Mouse (Mus musculus): Measurements from ENCODE around the gene H2-T23. TPM values are rescaled to one million over a fixed set of nuclear protein-coding genes. Genes with fewer than 3 reads are reported as not detected.

Gene H2-T23
- polyA plus RNA-seq, 1 experiment from 2014 or later, result 3.4 TPM

DNA sequence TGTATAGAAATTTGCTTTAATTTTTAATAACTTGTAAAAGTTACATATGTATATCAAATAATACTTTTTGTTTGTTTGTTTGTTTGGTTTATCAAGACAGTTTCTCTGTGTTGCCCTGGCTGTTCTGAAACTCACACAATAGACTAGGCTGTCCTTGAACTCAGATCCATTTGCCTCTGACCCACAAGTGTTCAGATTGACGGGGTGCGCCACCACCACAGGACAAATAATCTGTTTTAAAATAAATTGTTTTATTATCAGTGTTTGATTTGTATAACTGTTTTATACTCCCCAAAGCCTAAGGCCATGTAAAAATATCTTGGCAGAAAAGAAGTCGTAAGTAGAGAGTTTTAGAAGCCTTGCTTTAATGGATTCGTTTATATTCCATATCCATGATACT lies 5.0 kb downstream of the H2-T23 start:
- no peak for ATAC-seq (replicated peaks; ENCODE audit: low FRiP score)
- H3K4me2 ChIP-seq (ENCODE audit: low read depth, low read length, severe bottlenecking), result no peak overlapping the region
- no peaks in the 10 kb centered on the region for H3K9me3 ChIP-seq (ENCODE audit: control insufficient read depth, low read length)
- H3K36me3 ChIP-seq (ENCODE audit: control insufficient read depth, insufficient read depth, low read length), result no peaks in the 10 kb centered on the region
- DNase-seq (ENCODE audit: low spot score), result no peak
- H3K4me1 ChIP-seq (replicated peaks; ENCODE audit: control insufficient read depth, insufficient read depth, low read length), result peaks cover 2% of the 10 kb centered on the region; the same call in 1 of the 2 replicates
- WGBS, result 94% methylated on average over 4 of the region's 4 CpGs
- no peaks in the 10 kb centered on the region for H3K27me3 ChIP-seq (ENCODE audit: control insufficient read depth, insufficient read depth, low read length)
- no peak overlapping the region for H3K9ac ChIP-seq (ENCODE audit: low read length)
- no peak overlapping the region for H3K27ac ChIP-seq (ENCODE audit: low read depth, low read length)
- H3K4me3 ChIP-seq (ENCODE audit: low read depth, low read length), result no peak overlapping the region

DNA sequence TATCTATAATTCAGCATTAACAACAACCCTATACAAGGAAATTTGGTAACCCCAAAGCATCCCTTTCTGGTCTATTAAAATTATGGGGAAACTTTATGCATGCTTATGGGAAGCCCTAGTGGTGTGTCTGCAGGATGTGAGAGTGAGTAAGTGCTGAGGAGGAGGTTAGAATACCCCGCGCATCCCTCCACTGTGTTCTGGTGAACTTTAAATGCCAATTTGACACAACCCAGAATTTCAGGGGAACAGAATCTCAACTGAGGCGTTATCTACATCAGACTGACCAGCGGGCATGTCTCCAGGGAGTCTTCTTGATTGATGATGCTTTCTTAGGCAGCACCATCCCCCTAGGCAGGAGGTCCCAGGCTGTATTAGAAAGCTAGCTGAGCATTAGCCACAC lies 6.8 kb downstream of the H2-T23 start:
- Histone ChIP-seq H3K9ac (ENCODE audit: low read length) (no peak overlapping the region), H3K27ac (ENCODE audit: low read depth, low read length) (no peak overlapping the region), H3K27me3 (ENCODE audit: control insufficient read depth, insufficient read depth, low read length) (no peaks in the 10 kb centered on the region), H3K9me3 (ENCODE audit: control insufficient read depth, low read length) (no peaks in the 10 kb centered on the region), H3K4me1 (replicated peaks; ENCODE audit: control insufficient read depth, insufficient read depth, low read length) (no peaks in the 10 kb centered on the region), H3K4me3 (ENCODE audit: low read depth, low read length) (no peak overlapping the region), H3K4me2 (ENCODE audit: low read depth, low read length, severe bottlenecking) (no peak overlapping the region), H3K36me3 (ENCODE audit: control insufficient read depth, insufficient read depth, low read length) (no peaks in the 10 kb centered on the region)
- WGBS, result 94% methylated on average over 4 of the region's 4 CpGs
- ATAC-seq (replicated peaks; ENCODE audit: low FRiP score) (no peak), DNase-seq (ENCODE audit: low spot score) (no peak)

DNA sequence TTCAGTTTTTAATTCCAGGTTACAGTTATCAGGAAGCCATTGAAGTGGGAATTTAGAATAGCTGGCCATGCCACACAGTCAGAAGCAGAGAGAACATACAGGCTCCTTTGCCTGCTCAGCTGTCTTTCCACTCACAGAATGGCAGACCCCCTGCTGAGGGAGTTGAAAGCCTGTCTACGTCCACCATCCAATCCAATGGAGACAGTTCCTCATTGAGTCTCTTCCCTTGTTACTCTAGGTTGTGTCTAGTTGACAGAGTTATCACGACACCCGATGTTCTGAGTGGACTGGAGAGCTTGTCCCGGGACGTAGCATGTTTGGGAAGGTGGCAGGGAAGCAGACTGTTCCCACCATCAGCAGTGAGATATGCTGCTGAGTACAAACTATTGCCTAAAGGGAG lies 7.5 kb downstream of the H2-T23 start:
- Histone ChIP-seq H3K36me3 (ENCODE audit: control insufficient read depth, insufficient read depth, low read length) (no peaks in the 10 kb centered on the region), H3K4me2 (ENCODE audit: low read depth, low read length, severe bottlenecking) (no peak overlapping the region), H3K4me3 (ENCODE audit: low read depth, low read length) (no peak overlapping the region), H3K27me3 (ENCODE audit: control insufficient read depth, insufficient read depth, low read length) (no peaks in the 10 kb centered on the region), H3K27ac (ENCODE audit: low read depth, low read length) (no peak overlapping the region), H3K9ac (ENCODE audit: low read length) (no peak overlapping the region), H3K9me3 (ENCODE audit: control insufficient read depth, low read length) (no peaks in the 10 kb centered on the region), H3K4me1 (replicated peaks; ENCODE audit: control insufficient read depth, insufficient read depth, low read length) (no peaks in the 10 kb centered on the region)
- DNase-seq (ENCODE audit: low spot score) (no peak), ATAC-seq (replicated peaks; ENCODE audit: low FRiP score) (no peak)
- 73% methylated on average over 5 of the region's 5 CpGs for WGBS

DNA sequence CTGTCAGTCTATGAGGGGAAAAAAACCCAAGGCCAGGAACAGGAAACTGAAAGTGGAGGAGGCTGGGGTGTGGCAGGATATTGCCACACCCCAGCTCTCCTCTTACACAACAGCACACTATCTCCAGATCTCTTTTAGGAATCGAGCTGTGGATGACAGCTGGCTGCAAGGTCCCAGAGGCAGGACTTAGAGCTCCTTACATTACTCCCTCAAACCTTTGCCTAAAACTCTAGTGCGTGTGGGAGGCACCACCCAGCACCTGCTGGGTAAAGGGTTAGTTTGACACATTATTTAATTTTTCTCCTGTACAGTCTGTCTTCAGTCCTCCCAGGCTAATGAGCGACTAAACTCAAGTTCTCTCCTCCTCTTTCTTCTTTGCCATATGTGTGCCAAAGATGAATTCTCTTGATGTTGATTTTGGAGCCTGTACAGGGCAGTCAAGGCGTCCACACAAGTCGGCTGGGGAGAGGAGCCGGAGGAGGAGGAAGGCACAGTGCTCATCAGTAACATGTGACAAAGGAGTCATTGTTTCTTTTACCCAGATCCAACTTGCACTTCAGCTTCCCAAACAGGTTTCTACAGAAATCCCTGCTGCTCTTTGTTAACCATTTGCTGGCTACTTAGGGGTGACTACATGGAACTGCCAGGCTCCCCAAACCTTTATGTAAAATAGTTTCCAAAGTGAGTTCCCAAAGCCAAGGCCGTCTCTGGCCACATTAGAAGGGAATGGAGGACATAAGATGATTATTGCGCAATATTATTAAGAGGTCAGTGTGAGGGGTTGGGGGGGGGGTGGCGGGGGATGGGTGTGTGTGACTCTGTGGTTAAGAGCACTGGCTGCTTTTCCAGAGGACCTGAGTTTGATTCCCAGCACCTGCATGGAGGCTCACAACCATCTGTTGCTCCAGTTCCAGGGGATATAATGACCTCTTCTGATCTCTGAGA lies 8.7 kb downstream of the H2-T23 start:
- no peak for ATAC-seq (replicated peaks; ENCODE audit: low FRiP score)
- H3K9me3 ChIP-seq (ENCODE audit: control insufficient read depth, low read length), result no peaks in the 10 kb centered on the region
- 71% methylated on average over 9 of the region's 9 CpGs for WGBS
- H3K27me3 ChIP-seq (ENCODE audit: control insufficient read depth, insufficient read depth, low read length), result no peaks in the 10 kb centered on the region
- H3K9ac ChIP-seq (ENCODE audit: low read length), result no peak overlapping the region
- no peak overlapping the region for H3K4me2 ChIP-seq (ENCODE audit: low read depth, low read length, severe bottlenecking)
- H3K4me3 ChIP-seq (ENCODE audit: low read depth, low read length), result no peak overlapping the region
- DNase-seq (ENCODE audit: low spot score), result no peak
- H3K36me3 ChIP-seq (ENCODE audit: control insufficient read depth, insufficient read depth, low read length), result no peaks in the 10 kb centered on the region
- no peak overlapping the region for H3K27ac ChIP-seq (ENCODE audit: low read depth, low read length)
- no peaks in the 10 kb centered on the region for H3K4me1 ChIP-seq (replicated peaks; ENCODE audit: control insufficient read depth, insufficient read depth, low read length)

DNA sequence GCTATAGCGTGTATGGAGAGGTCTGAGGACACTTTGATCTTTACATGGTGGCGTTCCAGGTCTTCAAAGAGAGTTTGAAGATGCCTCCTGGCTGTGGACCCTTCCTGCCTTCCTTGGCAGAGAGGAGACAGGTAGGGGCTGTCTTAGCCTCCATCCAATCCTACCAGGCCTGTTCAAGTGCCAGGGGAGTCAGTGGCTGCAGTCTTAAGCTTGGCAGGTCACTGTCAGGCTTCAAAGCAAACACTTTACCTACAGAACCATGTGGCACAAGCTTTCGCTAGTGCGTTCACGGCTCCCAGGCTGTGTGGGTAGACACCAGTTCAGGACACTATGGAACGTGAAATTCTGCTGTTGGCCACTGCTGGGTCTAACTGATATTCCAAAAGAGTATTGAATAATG lies 9.7 kb downstream of the H2-T23 start:
- no peaks in the 10 kb centered on the region for H3K36me3 ChIP-seq (ENCODE audit: control insufficient read depth, insufficient read depth, low read length)
- H3K27me3 ChIP-seq (ENCODE audit: control insufficient read depth, insufficient read depth, low read length), result no peaks in the 10 kb centered on the region
- H3K9me3 ChIP-seq (ENCODE audit: control insufficient read depth, low read length), result no peaks in the 10 kb centered on the region
- H3K27ac ChIP-seq (ENCODE audit: low read depth, low read length), result no peak overlapping the region
- no peaks in the 10 kb centered on the region for H3K4me1 ChIP-seq (replicated peaks; ENCODE audit: control insufficient read depth, insufficient read depth, low read length)
- H3K9ac ChIP-seq (ENCODE audit: low read length), result no peak overlapping the region
- WGBS, result 90% methylated on average over 6 of the region's 6 CpGs
- no peak for DNase-seq (ENCODE audit: low spot score)
- no peak for ATAC-seq (replicated peaks; ENCODE audit: low FRiP score)
- H3K4me2 ChIP-seq (ENCODE audit: low read depth, low read length, severe bottlenecking), result no peak overlapping the region
- no peak overlapping the region for H3K4me3 ChIP-seq (ENCODE audit: low read depth, low read length)

DNA sequence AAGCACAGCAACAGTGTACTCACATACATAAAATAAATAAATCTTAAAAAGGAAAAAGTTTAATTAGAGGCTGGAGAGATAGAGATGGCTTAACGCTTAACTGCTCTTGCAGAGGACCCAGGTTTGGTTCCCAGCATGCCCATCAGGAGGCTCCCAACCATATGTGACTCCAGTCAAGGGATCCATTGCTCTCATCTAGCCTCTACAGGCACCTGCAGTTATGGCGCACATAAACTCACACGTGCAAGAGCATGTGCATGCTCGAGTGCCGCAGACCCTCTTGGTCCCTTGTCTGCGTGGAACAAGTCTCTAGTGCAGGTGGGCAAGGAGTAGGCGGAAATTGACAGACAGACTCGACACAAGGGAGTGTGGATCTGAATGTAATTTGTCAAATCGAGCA lies 10.6 kb downstream of the H2-T23 start:
- Histone ChIP-seq H3K4me2 (ENCODE audit: low read depth, low read length, severe bottlenecking) (no peak overlapping the region), H3K27ac (ENCODE audit: low read depth, low read length) (no peak overlapping the region), H3K4me1 (replicated peaks; ENCODE audit: control insufficient read depth, insufficient read depth, low read length) (no peaks in the 10 kb centered on the region), H3K27me3 (ENCODE audit: control insufficient read depth, insufficient read depth, low read length) (no peaks in the 10 kb centered on the region), H3K9ac (ENCODE audit: low read length) (no peak overlapping the region), H3K4me3 (ENCODE audit: low read depth, low read length) (no peak overlapping the region), H3K36me3 (ENCODE audit: control insufficient read depth, insufficient read depth, low read length) (no peaks in the 10 kb centered on the region), H3K9me3 (ENCODE audit: control insufficient read depth, low read length) (no peaks in the 10 kb centered on the region)
- no peak for ATAC-seq (replicated peaks; ENCODE audit: low FRiP score)
- 93% methylated on average over 9 of the region's 9 CpGs for WGBS
- no peak for DNase-seq (ENCODE audit: low spot score)

DNA sequence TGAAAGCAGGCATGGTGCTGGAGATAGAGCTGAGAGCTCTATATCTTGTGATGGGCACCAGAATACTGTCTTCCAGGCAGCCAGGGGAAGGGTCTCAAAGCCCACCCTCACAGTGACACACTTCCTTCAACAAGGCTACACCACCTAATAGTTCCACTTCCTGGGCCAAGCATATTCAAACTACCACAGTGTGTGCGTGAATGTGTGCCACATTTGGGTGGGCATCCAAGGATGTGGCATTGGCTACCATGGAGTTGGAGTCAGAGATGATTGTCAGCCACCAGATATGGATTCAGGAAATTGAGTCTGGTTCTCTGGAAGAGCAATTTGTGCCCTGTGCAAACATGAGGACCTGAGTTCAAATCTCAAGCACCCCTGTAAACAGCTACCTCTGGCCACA lies 11.3 kb downstream of the H2-T23 start:
- ATAC-seq (replicated peaks; ENCODE audit: low FRiP score) (no peak), DNase-seq (ENCODE audit: low spot score) (no peak)
- no peaks in the 10 kb centered on the region for H3K4me1 ChIP-seq (replicated peaks; ENCODE audit: control insufficient read depth, insufficient read depth, low read length)
- H3K9ac ChIP-seq (ENCODE audit: low read length), result no peak overlapping the region
- H3K9me3 ChIP-seq (ENCODE audit: control insufficient read depth, low read length), result no peaks in the 10 kb centered on the region
- no peaks in the 10 kb centered on the region for H3K36me3 ChIP-seq (ENCODE audit: control insufficient read depth, insufficient read depth, low read length)
- no peak overlapping the region for H3K4me3 ChIP-seq (ENCODE audit: low read depth, low read length)
- no peak overlapping the region for H3K4me2 ChIP-seq (ENCODE audit: low read depth, low read length, severe bottlenecking)
- no peak overlapping the region for H3K27ac ChIP-seq (ENCODE audit: low read depth, low read length)
- WGBS, result 95% methylated on average over 1 of the region's 1 CpGs
- no peaks in the 10 kb centered on the region for H3K27me3 ChIP-seq (ENCODE audit: control insufficient read depth, insufficient read depth, low read length)

DNA sequence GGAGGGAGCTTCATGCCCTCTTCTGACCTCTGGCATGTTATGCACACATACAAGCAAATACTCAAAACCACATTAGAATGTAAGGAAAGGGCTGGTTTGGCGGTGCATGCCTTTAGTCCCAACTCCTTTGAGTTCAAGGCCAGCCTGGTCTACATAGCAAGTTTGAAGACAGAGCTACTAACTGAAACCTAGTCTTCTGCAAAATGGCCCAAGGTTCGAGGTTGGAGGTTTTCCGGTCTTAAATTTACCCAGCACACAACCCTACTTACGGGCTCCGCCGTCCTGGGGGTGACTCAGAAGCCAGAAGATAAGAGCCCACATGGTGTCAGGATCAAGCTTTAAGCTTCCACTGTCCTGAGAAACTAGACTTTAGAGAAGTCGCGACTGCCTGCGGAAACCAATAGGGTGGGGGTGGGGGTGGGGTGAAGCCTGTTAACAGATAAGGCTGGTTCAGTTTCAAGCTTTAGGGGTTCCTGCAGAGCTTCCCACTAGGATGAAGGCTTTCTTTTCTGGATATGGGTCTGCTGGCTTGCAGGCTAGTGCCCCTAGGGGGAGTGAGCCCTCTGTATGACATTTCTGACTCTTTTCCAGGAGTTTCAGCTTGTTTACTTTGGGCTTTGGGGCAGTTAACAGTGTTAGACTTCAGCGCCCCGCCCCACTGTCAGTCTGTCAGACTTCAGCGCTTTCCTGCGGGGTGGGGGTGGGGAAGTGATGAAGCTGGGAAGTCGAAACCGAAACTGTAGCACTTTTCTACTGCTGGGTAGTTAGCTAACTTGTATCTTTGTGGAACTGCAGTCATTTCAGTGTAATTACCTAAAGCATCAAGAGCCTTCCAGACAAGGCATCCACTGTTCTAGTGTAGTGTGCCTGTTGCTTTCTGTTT lies 12.2 kb downstream of the H2-T23 start, which contains the start of gene H2-T24:
TSS of gene H2-T24 (minus strand) at position 370 of the 883 bp plus-strand sequence.
- ATAC-seq (replicated peaks; ENCODE audit: low FRiP score), result no peak
- no peak within 1 kb of the TSS; the same call in 1 of the 2 replicates for H3K27ac ChIP-seq (ENCODE audit: low read depth, low read length)

More for the DNA sequence above, 12.2 kb downstream of the H2-T23 start, which contains the start of gene H2-T24:
- Histone ChIP-seq H3K9ac (ENCODE audit: low read length) (no peak within 1 kb of the TSS), H3K4me1 (replicated peaks; ENCODE audit: control insufficient read depth, insufficient read depth, low read length) (no peaks in the 10 kb centered on the region), H3K36me3 (ENCODE audit: control insufficient read depth, insufficient read depth, low read length) (no peaks in the 10 kb centered on the region), H3K27me3 (ENCODE audit: control insufficient read depth, insufficient read depth, low read length) (no peaks in the 10 kb centered on the region), H3K4me3 (ENCODE audit: low read depth, low read length) (no peak within 1 kb of the TSS), H3K4me2 (ENCODE audit: low read depth, low read length, severe bottlenecking) (no peak within 1 kb of the TSS), H3K9me3 (ENCODE audit: control insufficient read depth, low read length) (no peaks in the 10 kb centered on the region)
- DNase-seq (ENCODE audit: low spot score), result no peak
- WGBS, result 41% methylated on average over 15 of the region's 15 CpGs

Data from forebrain, embryonic 11.5 days (tissue).